Mouse (Mus musculus) CD4-positive helper T cell, adult 2 months (primary cell): Measurements from ENCODE around the gene Gm2012.
"Not testable (repeated sequence)": the region's sequence is repeated elsewhere in the genome, so short reads cannot be mapped to it uniquely, and the experiment has no call there.

Source experiments
- DNase-seq: peaks from one replicate; pipeline ENCODE4 v3.0.0-alpha.2; 2012; ENCODE audit warnings: low read depth, missing footprints, low spot score

Gm2012 gene

DNA sequence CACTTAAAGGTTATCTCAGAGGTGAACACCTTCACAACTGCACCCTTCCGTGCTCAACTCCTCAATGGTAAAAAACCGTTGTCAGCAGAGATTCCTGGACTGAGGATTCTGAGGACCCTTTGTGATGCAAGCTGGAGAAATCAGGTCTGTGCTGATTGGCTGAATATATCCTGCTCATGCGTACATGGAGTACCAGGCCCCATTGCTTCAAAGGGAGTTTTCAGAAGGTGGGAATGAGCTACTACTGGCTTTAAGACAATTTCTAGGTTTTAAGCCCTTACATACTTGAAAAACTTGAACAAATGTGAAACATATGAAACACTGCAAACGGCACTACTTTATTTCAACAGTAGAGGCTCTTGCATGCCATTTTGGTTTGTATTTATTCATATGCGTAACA is at the start of gene Gm2012:
TSS of gene Gm2012 (minus strand) at position 101 of the 400 bp plus-strand sequence.
- DNase-seq = not testable (repeated sequence)

DNA sequence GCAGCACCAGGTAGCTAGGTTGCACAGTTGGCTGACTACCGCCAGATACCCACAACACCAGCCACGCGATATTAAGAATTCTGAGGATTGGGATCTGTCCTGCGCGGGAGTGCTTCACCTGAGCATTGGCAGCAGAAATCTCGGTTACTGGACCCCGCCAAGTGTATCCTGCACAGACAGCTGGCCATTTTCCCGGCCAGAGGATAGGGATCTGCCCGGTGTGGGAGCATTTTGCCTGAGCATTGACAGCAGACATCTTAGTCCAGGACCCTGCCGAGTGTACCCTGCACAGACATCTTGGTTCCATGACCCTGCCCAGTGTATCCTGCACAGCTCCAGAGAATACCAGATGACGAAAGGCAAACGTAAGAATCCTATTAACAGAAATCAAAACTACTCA is 72.0 kb downstream of the Gm2012 start:
- not testable (repeated sequence) for DNase-seq
